Mouse (Mus musculus) embryonic fibroblast, embryonic 13.5 days (primary cell): ENCODE data around the gene Bcl2l14.

Experiments used
- CTCF ChIP-seq: IDR thresholded peaks from 2 replicates; pipeline ENCODE4 v1.5.1; 2011; ENCODE audit warnings: mild to moderate bottlenecking, control low read depth, low read length, moderate library complexity, borderline replicate concordance; ENCODE audit not compliant: insufficient read depth
- POLR2A ChIP-seq: IDR thresholded peaks from 2 replicates; pipeline ENCODE4 v1.6.1; 2011; ENCODE audit warnings: low read depth, mild to moderate bottlenecking, control low read depth, low read length, moderate library complexity

- TF ChIP-seq CTCF (no peak), POLR2A (no peak)
Measured at GRCm38 (mm10) chr6:134381462-134381861, 14.7 kb upstream of the Bcl2l14 start.
